In the genomic region with DNA sequence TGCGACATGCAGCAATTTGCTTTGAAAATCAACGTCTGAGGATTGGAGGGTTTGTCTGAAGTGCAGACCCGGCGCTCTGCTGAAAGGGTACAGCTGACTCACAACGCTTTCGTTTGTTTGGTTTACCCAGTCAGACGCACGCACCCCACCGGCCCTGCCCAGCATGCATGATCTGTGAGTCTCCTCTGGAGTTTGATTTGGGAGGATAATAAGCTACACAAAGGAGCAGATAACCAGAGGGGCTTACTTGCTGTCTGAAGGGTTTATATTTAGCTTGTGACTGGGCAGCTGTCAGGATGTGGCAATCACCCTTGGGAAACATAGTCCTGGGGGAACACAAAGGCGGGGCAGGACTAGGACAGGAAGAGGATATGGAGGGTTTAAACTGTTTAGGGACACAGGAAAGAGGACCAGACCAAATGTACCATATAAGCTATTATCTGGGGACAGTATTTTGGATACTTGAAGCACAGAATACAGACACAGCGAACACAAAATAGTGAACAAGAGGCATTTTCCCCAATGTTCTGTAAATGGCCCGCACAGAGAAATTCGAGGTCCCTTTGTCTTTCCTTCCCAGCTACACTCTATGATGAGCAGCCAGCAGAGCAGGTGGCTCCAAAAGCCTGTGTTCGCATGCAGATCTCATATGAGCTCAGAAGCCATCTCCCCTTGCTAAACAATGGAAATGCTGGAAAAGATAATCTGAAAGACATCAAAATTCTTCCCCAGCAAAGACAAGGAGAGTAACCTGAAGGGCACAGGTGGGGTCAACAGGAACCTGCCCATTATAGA, we compare ENCODE assay signal across 7 mouse cellular contexts.
DNase-seq lines count a peak whose midpoint lies in the region; ATAC-seq and TF ChIP-seq lines count a peak whose summit lies in the region.

No protein-coding gene starts in this region.

- H3K9ac ChIP-seq in liver, embryonic 15.5 days, result no peak overlapping the region
- H3K9ac ChIP-seq in heart, embryonic 12.5 days, result no peak overlapping the region
- peak overlapping the region; percentile 14; the same call in 1 of the 2 replicates for H3K9ac ChIP-seq in intestine, embryonic 16.5 days (ENCODE audit: low read depth, low read length)

- intact Hi-C loops in left cerebral cortex, postnatal 25 days (cut with DNase I), result loop anchor here (5.0 to 10.0 kb wide), 3 partner anchors 348 to 1160 kb away; partner anchors contain the start of gene Gabra1

- no peaks in the 10 kb centered on the region for H3K9me3 ChIP-seq in liver, embryonic 15.5 days (replicated peaks)
- H3K9me3 ChIP-seq in heart, embryonic 12.5 days (replicated peaks), result no peaks in the 10 kb centered on the region
- no peaks in the 10 kb centered on the region for H3K9me3 ChIP-seq in intestine, embryonic 16.5 days (ENCODE audit: control insufficient read depth, low read length)

- H3K4me2 ChIP-seq in liver, embryonic 15.5 days, result peak overlapping the region; percentile 11; the same call in 1 of the 2 replicates
- H3K4me2 ChIP-seq in heart, embryonic 12.5 days, result peak overlapping the region; percentile 38
- peak overlapping the region; percentile 19; the same call in 1 of the 2 replicates for H3K4me2 ChIP-seq in intestine, embryonic 16.5 days (ENCODE audit: low read depth, low read length)
- H3K4me2 ChIP-seq in myocyte (ENCODE audit: low read depth), result peak overlapping the region; percentile 81

- no peak for DNase-seq in liver
- DNase-seq in thymus, adult 2 months, result no peak
- no peak for DNase-seq in left cerebral cortex, postnatal 25 days (ENCODE audit: low spot score in 2 of 2)

- no peak for ATAC-seq in liver, embryonic 15.5 days (ENCODE audit: insufficient read depth)
- peak; percentile 48; the same call in 1 of the 2 replicates for ATAC-seq in heart, embryonic 12.5 days (ENCODE audit: insufficient number of reproducible peaks, low FRiP score)
- no peak for ATAC-seq in intestine, embryonic 16.5 days

- no peaks in the 10 kb centered on the region for H3K79me2 ChIP-seq in myocyte (ENCODE audit: control insufficient read depth, insufficient read depth)

- no peaks in the 10 kb centered on the region for H3K27me3 ChIP-seq in liver, embryonic 15.5 days
- no peaks in the 10 kb centered on the region for H3K27me3 ChIP-seq in heart, embryonic 12.5 days (replicated peaks)
- no peaks in the 10 kb centered on the region for H3K27me3 ChIP-seq in intestine, embryonic 16.5 days (replicated peaks; ENCODE audit: control insufficient read depth, insufficient read depth, low read length)
- H3K27me3 ChIP-seq in myocyte (ENCODE audit: control insufficient read depth, insufficient read depth, insufficient read length), result no peaks in the 10 kb centered on the region
- no peaks in the 10 kb centered on the region for H3K27me3 ChIP-seq in thymus, adult 2 months (ENCODE audit: control insufficient read depth, insufficient read depth, low read length)

- 23% methylated on average over 14 of the region's 14 CpGs for WGBS in liver, embryonic 15.5 days (ENCODE audit: insufficient replicate concordance)
- whole genome bisulfite sequencing in heart, embryonic 12.5 days, result 28% methylated on average over 14 of the region's 14 CpGs
- WGBS in intestine, embryonic 16.5 days, result 33% methylated on average over 14 of the region's 14 CpGs
- 49% methylated on average over 14 of the region's 14 CpGs for WGBS in thymus, adult 2 months

- no peaks in the 10 kb centered on the region for H3K36me3 ChIP-seq in liver, embryonic 15.5 days (replicated peaks)
- H3K36me3 ChIP-seq in heart, embryonic 12.5 days, result no peaks in the 10 kb centered on the region
- no peaks in the 10 kb centered on the region for H3K36me3 ChIP-seq in intestine, embryonic 16.5 days (ENCODE audit: control insufficient read depth, insufficient read depth, low read length)
- no peaks in the 10 kb centered on the region for H3K36me3 ChIP-seq in myocyte (ENCODE audit: control insufficient read depth, insufficient read depth)
- no peaks in the 10 kb centered on the region for H3K36me3 ChIP-seq in thymus, adult 2 months (ENCODE audit: control insufficient read depth, insufficient read depth, low read length)

- H3K4me3 ChIP-seq in liver, embryonic 15.5 days (replicated peaks), result no peak overlapping the region
- no peak overlapping the region for H3K4me3 ChIP-seq in heart, embryonic 12.5 days
- H3K4me3 ChIP-seq in intestine, embryonic 16.5 days (ENCODE audit: low read length), result no peak overlapping the region
- no peak overlapping the region for H3K4me3 ChIP-seq in myocyte
- no peak overlapping the region for H3K4me3 ChIP-seq in thymus, adult 2 months (ENCODE audit: control insufficient read depth, insufficient read depth, low read length)

- TF ChIP-seq CTCF in thymus, adult 2 months (IDR thresholded peaks at IDR 0.05; ENCODE audit: borderline replicate concordance, control insufficient read depth, extremely low read depth, insufficient read depth, low read length, poor library complexity), result no peak

- no peak overlapping the region for H3ac ChIP-seq in myocyte (ENCODE audit: control insufficient read depth, insufficient read length)

- TF ChIP-seq POLR2A in myocyte (IDR thresholded peaks at IDR 0.05; ENCODE audit: insufficient read length, low read depth), result no peak
- TF ChIP-seq POLR2A in thymus, adult 2 months (IDR thresholded peaks at IDR 0.05; ENCODE audit: control insufficient read depth, extremely low read depth, insufficient read depth, low read length, poor library complexity), result no peak

- H3K27ac ChIP-seq in liver, embryonic 15.5 days (replicated peaks), result no peak overlapping the region
- peak overlapping the region; percentile 35; the same call in 1 of the 2 replicates for H3K27ac ChIP-seq in heart, embryonic 12.5 days (ENCODE audit: poor library complexity, severe bottlenecking)
- H3K27ac ChIP-seq in intestine, embryonic 16.5 days (ENCODE audit: low read length), result no peak overlapping the region
- H3K27ac ChIP-seq in thymus, adult 2 months (ENCODE audit: control insufficient read depth, insufficient read depth, low read length), result no peak overlapping the region

- H3K4me1 ChIP-seq in liver, embryonic 15.5 days (replicated peaks), result no peaks in the 10 kb centered on the region
- peaks cover 16% of the 10 kb centered on the region for H3K4me1 ChIP-seq in heart, embryonic 12.5 days (replicated peaks)
- H3K4me1 ChIP-seq in intestine, embryonic 16.5 days (ENCODE audit: control insufficient read depth, insufficient read depth, low read length), result peaks cover 6% of the 10 kb centered on the region; the same call in 1 of the 2 replicates
- H3K4me1 ChIP-seq in thymus, adult 2 months (replicated peaks; ENCODE audit: control insufficient read depth, insufficient read depth, low read length), result no peaks in the 10 kb centered on the region

TF ChIP-seq in myocyte, 11 proteins besides CTCF, POLR2A, EP300 and RAD21:
- TF ChIP-seq USF1 (IDR thresholded peaks at IDR 0.05; ENCODE audit: low read depth) (no peak), CEBPB (IDR thresholded peaks at IDR 0.05; ENCODE audit: insufficient read depth, poor library complexity, severe bottlenecking) (peak; percentile 68), MYOD1 (IDR thresholded peaks at IDR 0.05; ENCODE audit: control insufficient read depth in 1 of 3, insufficient read length in 2 of 3, low read depth in 2 of 3) (peak in 2 of 3 experiments; percentile 11 to 48)

Comparison
In these comparisons a context has a peak if more than half of its experiments do, and no peak if none do; other contexts are left out.
1. H3K4me2 ChIP-seq: peak in every context shown above with its lines; median percentile 81 in myocyte; 38 in heart, embryonic 12.5 days; 19 in intestine, embryonic 16.5 days; 11 in liver, embryonic 15.5 days.